Mouse (Mus musculus) liver, adult 2 months (tissue): ENCODE data around the gene Dtd2. TPM values are rescaled to one million over a fixed set of nuclear protein-coding genes. Genes with fewer than 3 reads are reported as not detected.

ENCODE experiments used
- DNase-seq: peaks from one replicate; pipeline ENCODE4 v3.0.0-alpha.2; 2011; ENCODE audit warnings: low read depth, low spot score; ENCODE audit errors: extremely low read depth
- H3K27ac ChIP-seq: fragments of 200-500 bp; replicated peaks from 2 replicates; pipeline ENCODE4 v1.5.1; 2012; ENCODE audit warnings: low read depth, mild to moderate bottlenecking, control low read depth, inconsistent platforms, low read length; ENCODE audit not compliant: insufficient read depth
- H3K27me3 ChIP-seq: fragments of 200-500 bp; 2 replicates; pipeline ENCODE4 v1.6.1; 2012; ENCODE audit warnings: mild to moderate bottlenecking, moderate library complexity, low read length, inconsistent platforms; ENCODE audit not compliant: control insufficient read depth, insufficient read depth
- H3K36me3 ChIP-seq: fragments of 200-500 bp; 2 replicates; pipeline ENCODE4 v1.6.1; 2012; ENCODE audit warnings: low read length, inconsistent platforms; ENCODE audit not compliant: control insufficient read depth, insufficient read depth
- H3K4me1 ChIP-seq: fragments of 200-500 bp; 2 replicates; pipeline ENCODE4 v1.6.1; 2011; ENCODE audit warnings: low read length; ENCODE audit not compliant: control insufficient read depth, insufficient read depth
- H3K4me3 ChIP-seq: fragments of 200-500 bp; 2 replicates; pipeline ENCODE4 v1.5.1; 2011; ENCODE audit warnings: low read depth, mild to moderate bottlenecking, control low read depth, low read length, moderate library complexity; ENCODE audit not compliant: insufficient read depth
- H3K79me2 ChIP-seq: fragments of 200-500 bp; 2 replicates; pipeline ENCODE4 v1.6.1; 2012; ENCODE audit warnings: inconsistent platforms, mild to moderate bottlenecking, low read length, moderate library complexity; ENCODE audit not compliant: control insufficient read depth, insufficient read depth
- H3K9ac ChIP-seq: fragments of 200-500 bp; 2 replicates; pipeline ENCODE4 v1.6.1; 2012; ENCODE audit warnings: low read depth, mild to moderate bottlenecking, control low read depth, inconsistent platforms, low read length
- CTCF ChIP-seq: fragments of 200-500 bp; IDR thresholded peaks from 2 replicates; pipeline ENCODE4 v1.5.1; 2011; ENCODE audit warnings: low read depth, low read length, control low read depth
- POLR2A ChIP-seq: fragments of 200-500 bp; IDR thresholded peaks from 2 replicates; pipeline ENCODE4 v1.6.1; 2011; ENCODE audit warnings: low read length, control low read depth; ENCODE audit not compliant: insufficient read depth; ENCODE audit errors: extremely low read depth
- WGBS: fragments of 180-500 bp; shearing (Covaris S2); methylation state at CpG from one replicate; pipeline ENCODE4 v1.1.7; 2018; 5-methylcytosine and 5-hydroxymethylcytosine counted together
- polyA plus RNA-seq: library from polyadenylated mRNA; depleted of rRNA; stranded (reverse); fragments of >200 nt; gene quantifications from 2 replicates; pipeline ENCODE4 v1.2.3, GENCODE M21; 2012; rRNA removed
- total RNA-seq: library from RNA; depleted of rRNA; stranded (reverse); fragments of >200 nt; gene quantifications from 2 replicates; pipeline ENCODE4 v1.2.3, GENCODE M21; 2014; rRNA removed

Gene Dtd2
- total and polyA plus RNA-seq, 2 experiments, result 12.6 to 14.8 TPM

DNA sequence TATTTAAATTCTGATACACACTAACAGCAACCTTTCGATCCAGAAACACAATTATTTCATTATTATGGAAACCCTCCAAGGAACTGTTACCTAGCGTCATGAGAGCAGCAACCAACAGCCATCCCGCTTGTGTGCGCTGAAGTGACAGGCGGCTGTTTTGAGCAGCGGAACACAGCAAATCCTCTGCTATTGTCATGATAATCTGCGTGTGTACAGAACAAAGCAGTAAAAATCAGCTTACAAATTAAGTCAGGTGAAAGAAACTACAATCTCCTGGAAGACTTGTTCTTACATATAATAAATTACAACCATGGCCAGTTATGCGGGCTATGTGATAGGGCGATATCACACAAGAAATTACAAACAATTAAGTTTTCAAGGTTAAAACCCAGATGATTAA lies 61.0 kb downstream of the Dtd2 start:
- DNase-seq, result no peak
- Histone ChIP-seq H3K36me3 (peaks cover 35% of the 10 kb centered on the region), H3K4me1 (no peaks in the 10 kb centered on the region), H3K79me2 (no peaks in the 10 kb centered on the region), H3K27me3 (no peaks in the 10 kb centered on the region), H3K27ac (no peak overlapping the region), H3K9ac (no peak overlapping the region), H3K4me3 (no peak overlapping the region)
- no peak for TF ChIP-seq CTCF
- no peak for TF ChIP-seq POLR2A
- whole genome bisulfite sequencing, result 97% methylated on average over 9 of the region's 9 CpGs

DNA sequence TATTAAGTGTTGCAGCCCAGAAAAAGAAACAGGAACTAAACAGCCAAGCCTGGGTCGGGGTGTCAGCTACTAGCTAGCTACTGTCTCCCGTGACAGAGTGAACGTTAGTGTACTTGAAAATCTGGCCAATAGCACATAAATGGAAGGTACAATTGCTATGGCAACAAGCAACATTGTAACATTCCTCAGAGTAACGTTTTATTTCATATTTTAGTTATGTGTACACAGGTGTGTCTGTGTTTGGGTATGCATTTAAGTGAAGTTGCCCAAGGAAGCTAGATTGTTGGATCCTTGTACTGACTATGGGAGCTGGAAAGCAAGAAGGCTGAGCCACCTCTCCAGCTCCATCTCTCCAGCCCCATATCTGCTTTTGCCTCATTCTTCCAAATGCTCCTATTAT lies 66.5 kb downstream of the Dtd2 start:
- no peak for DNase-seq
- Histone ChIP-seq H3K27ac (no peak overlapping the region), H3K9ac (no peak overlapping the region), H3K36me3 (peaks cover 20% of the 10 kb centered on the region), H3K79me2 (no peaks in the 10 kb centered on the region), H3K4me3 (no peak overlapping the region), H3K4me1 (no peaks in the 10 kb centered on the region), H3K27me3 (no peaks in the 10 kb centered on the region)
- no peak for TF ChIP-seq CTCF
- TF ChIP-seq POLR2A, result no peak
- 92% methylated on average over 4 of the region's 4 CpGs for WGBS

Other genes with a start within 250 kb of the Dtd2 start
- 96.1 and 102 TPM in 2 replicates for gene Hectd1, start 177.0 kb downstream of the Dtd2 start, total RNA-seq
- gene Hectd1, start 177.0 kb downstream of the Dtd2 start, polyA plus RNA-seq, result 12.1 and 15.1 TPM in 2 replicates
- 8.1 and 10.3 TPM in 2 replicates for gene Heatr5a, start 35.2 kb downstream of the Dtd2 start, total RNA-seq
- 9.1 and 9.6 TPM in 2 replicates for gene Heatr5a, start 35.2 kb downstream of the Dtd2 start, polyA plus RNA-seq
- gene Gpr33, start 21.6 kb upstream of the Dtd2 start, total RNA-seq, result not detected in 2 replicates
- not detected in 2 replicates for gene Gpr33, start 21.6 kb upstream of the Dtd2 start, polyA plus RNA-seq
- gene Nubpl, start 91.2 kb upstream of the Dtd2 start, total RNA-seq, result 5.6 and 8.2 TPM in 2 replicates
- 5.6 and 7.7 TPM in 2 replicates for gene Nubpl, start 91.2 kb upstream of the Dtd2 start, polyA plus RNA-seq